Comparison of ENCODE assay signal across 8 mouse cellular contexts in the genomic region with DNA sequence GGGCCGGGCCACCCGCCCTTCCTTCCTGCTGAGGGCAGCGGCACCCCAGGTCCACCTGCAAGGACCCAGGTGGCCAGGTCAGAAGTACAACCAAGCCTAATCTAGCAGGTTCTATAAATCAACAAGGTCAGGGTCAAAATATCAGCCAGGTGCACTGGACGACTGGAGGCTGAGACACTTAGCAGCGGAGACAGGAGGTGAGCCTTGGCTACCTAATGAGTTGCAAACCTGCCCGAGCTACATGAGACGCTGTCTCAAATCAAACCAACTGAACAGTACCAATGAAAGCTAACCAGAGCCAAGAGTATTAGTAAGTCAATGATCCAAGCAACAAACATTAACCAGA. TPM values are rescaled to one million over a fixed set of nuclear protein-coding genes. Genes with fewer than 3 reads are reported as not detected.
DNase-seq lines count a peak whose midpoint lies in the region; ATAC-seq lines count a peak whose summit lies in the region.

No protein-coding gene starts in this region.

- peaks cover 46% of the 10 kb centered on the region for H3K27me3 ChIP-seq in erythroblast, embryonic 14.5 days (ENCODE audit: control insufficient read depth)
- H3K27me3 ChIP-seq in megakaryocyte, embryonic 14.5 days (replicated peaks), result peaks cover 47% of the 10 kb centered on the region
- H3K27me3 ChIP-seq in limb, embryonic 11.5 days (ENCODE audit: control insufficient read depth, insufficient read depth, low read length), result peaks cover 21% of the 10 kb centered on the region
- H3K27me3 ChIP-seq in neural tube, embryonic 15.5 days (replicated peaks), result peaks cover 53% of the 10 kb centered on the region

- peak overlapping the region; percentile 97 for H3K4me2 ChIP-seq in limb, embryonic 11.5 days (ENCODE audit: low read depth, severe bottlenecking)
- H3K4me2 ChIP-seq in neural tube, embryonic 15.5 days, result peak overlapping the region; percentile 94

- no peak overlapping the region for H3K27ac ChIP-seq in limb, embryonic 11.5 days (replicated peaks; ENCODE audit: low read depth, low read length)
- H3K27ac ChIP-seq in neural tube, embryonic 15.5 days (replicated peaks), result 0 out of 2 replicates have a peak overlapping the region, but pooled peaks have one; percentile 24

- peak overlapping the region; percentile 61 for H3K4me3 ChIP-seq in erythroblast, embryonic 14.5 days (replicated peaks)
- peak overlapping the region; percentile 95 for H3K4me3 ChIP-seq in megakaryocyte, embryonic 14.5 days (replicated peaks)
- H3K4me3 ChIP-seq in limb, embryonic 11.5 days (ENCODE audit: low read depth, low read length), result peak overlapping the region; percentile 74
- peak overlapping the region; percentile 80 for H3K4me3 ChIP-seq in neural tube, embryonic 15.5 days (replicated peaks)

- DNase-seq in limb, embryonic 11.5 days (ENCODE audit: low spot score), result no peak
- no peak for DNase-seq in right cerebral cortex, postnatal 36 days (ENCODE audit: low spot score in 2 of 2)
- DNase-seq in ovary, postnatal 10 days (ENCODE audit: low spot score), result no peak

- no peak for ATAC-seq in erythroblast, adult 5-6 weeks (replicated peaks; ENCODE audit: low FRiP score, poor library complexity, severe bottlenecking)
- ATAC-seq in megakaryocyte, adult 5-6 weeks (ENCODE audit: poor library complexity, severe bottlenecking), result no peak
- no peak for ATAC-seq in limb, embryonic 11.5 days (ENCODE audit: insufficient number of reproducible peaks, low FRiP score, low TSS enrichment, low read depth)
- ATAC-seq in neural tube, embryonic 15.5 days (ENCODE audit: low FRiP score), result no peak

- no peak overlapping the region; the same call in 1 of the 2 replicates for H3K9ac ChIP-seq in limb, embryonic 11.5 days (ENCODE audit: low read length)
- H3K9ac ChIP-seq in neural tube, embryonic 15.5 days (replicated peaks), result no peak overlapping the region

- H3K9me3 ChIP-seq in erythroblast, embryonic 14.5 days (ENCODE audit: control insufficient read depth, low read length), result no peaks in the 10 kb centered on the region
- H3K9me3 ChIP-seq in megakaryocyte, embryonic 14.5 days, result peaks cover 13% of the 10 kb centered on the region; the same call in 1 of the 2 replicates
- H3K9me3 ChIP-seq in limb, embryonic 11.5 days (ENCODE audit: control insufficient read depth, low read length), result no peaks in the 10 kb centered on the region
- no peaks in the 10 kb centered on the region for H3K9me3 ChIP-seq in neural tube, embryonic 15.5 days (replicated peaks)

- H3K4me1 ChIP-seq in erythroblast, embryonic 14.5 days (ENCODE audit: control insufficient read depth), result peaks cover 73% of the 10 kb centered on the region
- peaks cover 69% of the 10 kb centered on the region for H3K4me1 ChIP-seq in megakaryocyte, embryonic 14.5 days
- peaks cover 26% of the 10 kb centered on the region for H3K4me1 ChIP-seq in limb, embryonic 11.5 days (ENCODE audit: control insufficient read depth, insufficient read depth, low read length)
- peaks cover 58% of the 10 kb centered on the region for H3K4me1 ChIP-seq in neural tube, embryonic 15.5 days

- H3K36me3 ChIP-seq in erythroblast, embryonic 14.5 days (ENCODE audit: control insufficient read depth), result peaks cover 2% of the 10 kb centered on the region
- H3K36me3 ChIP-seq in megakaryocyte, embryonic 14.5 days (replicated peaks; ENCODE audit: low read length), result peaks cover 15% of the 10 kb centered on the region
- H3K36me3 ChIP-seq in limb, embryonic 11.5 days (ENCODE audit: control insufficient read depth, insufficient read depth, low read length), result no peaks in the 10 kb centered on the region
- H3K36me3 ChIP-seq in neural tube, embryonic 15.5 days, result no peaks in the 10 kb centered on the region

- 18% methylated on average over 7 of the region's 7 CpGs for WGBS in limb, embryonic 11.5 days
- 30% methylated on average over 7 of the region's 7 CpGs for WGBS in neural tube, embryonic 15.5 days

RNA-seq across cellular contexts. Expression of a gene that starts 1.7 kb away (rescaled TPM):
- 1.8 and 2.0 TPM in 2 replicates for polyA plus RNA-seq in erythroblast, embryonic 14.5 days (2012)
- 9.0 and 18.1 TPM in 2 replicates for total RNA-seq in erythroblast, adult 5-6 weeks (2015; ENCODE audit: low replicate concordance)
- 5.5 and 6.0 TPM in 2 replicates for total RNA-seq in erythroblast, adult 5-6 weeks (2017; ENCODE audit: low replicate concordance)
- polyA plus RNA-seq in megakaryocyte, embryonic 14.5 days (2012; ENCODE audit: insufficient read depth, low replicate concordance), result 156 and 517 TPM in 2 replicates
- 82.9 and 83.8 TPM in 2 replicates for total RNA-seq in megakaryocyte, adult 5-6 weeks (2015)
- 46.3 and 55.6 TPM in 2 replicates for total RNA-seq in megakaryocyte, adult 5-6 weeks (2017)
- polyA plus RNA-seq in limb, embryonic 11.5 days (2014; fragmentation: Nextera tagmentation; extraction: Ambion mirVana), result 10.2 and 11.0 TPM in 2 replicates
- polyA plus RNA-seq in neural tube, embryonic 15.5 days (2015; fragmentation: Nextera tagmentation; extraction: Ambion mirVana), result 7.5 and 9.4 TPM in 2 replicates

RNA-seq across cellular contexts. Expression of a gene that starts 9.7 kb away (rescaled TPM):
- 0.16 and 0.17 TPM in 2 replicates for polyA plus RNA-seq in erythroblast, embryonic 14.5 days (2012)
- total RNA-seq in erythroblast, adult 5-6 weeks (2015; ENCODE audit: low replicate concordance), result 0.19 and 0.84 TPM in 2 replicates
- 0.70 TPM in 1 of 2 replicates, not detected in the other for total RNA-seq in erythroblast, adult 5-6 weeks (2017; ENCODE audit: low replicate concordance)
- polyA plus RNA-seq in megakaryocyte, embryonic 14.5 days (2012; ENCODE audit: insufficient read depth, low replicate concordance), result 12.8 and 13.0 TPM in 2 replicates
- 0.78 and 1.2 TPM in 2 replicates for total RNA-seq in megakaryocyte, adult 5-6 weeks (2015)
- 0.69 and 1.8 TPM in 2 replicates for total RNA-seq in megakaryocyte, adult 5-6 weeks (2017)
- 35.3 and 36.8 TPM in 2 replicates for polyA plus RNA-seq in limb, embryonic 11.5 days (2014; fragmentation: Nextera tagmentation; extraction: Ambion mirVana)
- 33.0 and 34.7 TPM in 2 replicates for polyA plus RNA-seq in neural tube, embryonic 15.5 days (2015; fragmentation: Nextera tagmentation; extraction: Ambion mirVana)

Comparison
In these comparisons a context has a peak if more than half of its experiments do, and no peak if none do; other contexts are left out.
1. RNA of a gene that starts 1.7 kb away (polyA plus RNA-seq): 156 to 517 TPM in megakaryocyte, embryonic 14.5 days; 10.2 to 11.0 TPM in limb, embryonic 11.5 days, 7.5 to 9.4 TPM in neural tube, embryonic 15.5 days and 1.8 to 2.0 TPM in erythroblast, embryonic 14.5 days; every median in the first group is over 10 times any median in the second.
2. RNA of a gene that starts 9.7 kb away (polyA plus RNA-seq): 35.3 to 36.8 TPM in limb, embryonic 11.5 days, 33.0 to 34.7 TPM in neural tube, embryonic 15.5 days and 12.8 to 13.0 TPM in megakaryocyte, embryonic 14.5 days; 0.16 to 0.17 TPM in erythroblast, embryonic 14.5 days; every median in the first group is over 10 times any median in the second.
3. Peak in every context shown above with its lines, with median percentiles within 50 percentile points of each other: H3K4me3 ChIP-seq.